Mouse (Mus musculus) embryonic fibroblast, embryonic 13.5 days (primary cell): ENCODE data around the gene Gas6.

Source experiments
- CTCF ChIP-seq: IDR thresholded peaks from 2 replicates; pipeline ENCODE4 v1.5.1; 2011; ENCODE audit warnings: mild to moderate bottlenecking, control low read depth, low read length, moderate library complexity, borderline replicate concordance; ENCODE audit not compliant: insufficient read depth
- POLR2A ChIP-seq: IDR thresholded peaks from 2 replicates; pipeline ENCODE4 v1.6.1; 2011; ENCODE audit warnings: low read depth, mild to moderate bottlenecking, control low read depth, low read length, moderate library complexity

- TF ChIP-seq POLR2A (no peak), CTCF (no peak)
Measured at GRCm38 (mm10) chr8:13419111-13419639, 75.1 kb downstream of the Gas6 start.
